Mouse (Mus musculus): ENCODE results near the gene Ficd. TPM values are rescaled to one million over a fixed set of nuclear protein-coding genes. Genes with fewer than 3 reads are reported as not detected.
"Not testable (repeated sequence)": the region's sequence is repeated elsewhere in the genome, so short reads cannot be mapped to it uniquely, and the experiment has no call there.

Gene Ficd
- polyA plus RNA-seq, 1 experiment from 2014 or later, result 4.9 TPM

GRCm38 (mm10) chr5:113776896-113777226 lies 41.3 kb downstream of the Ficd start:
- Histone ChIP-seq H3K4me3 (no peak overlapping the region), H3K9me3 (replicated peaks) (no peaks in the 10 kb centered on the region), H3K4me1 (replicated peaks) (peaks cover 10% of the 10 kb centered on the region), H3K36me3 (peaks cover 37% of the 10 kb centered on the region), H3K9ac (no peak overlapping the region), H3K27me3 (no peaks in the 10 kb centered on the region), H3K4me2 (no peak overlapping the region), H3K27ac (peak overlapping the region; percentile 32; the same call in 1 of the 2 replicates)
- 86% methylated on average over 8 of the region's 8 CpGs for WGBS
- no peak for ATAC-seq (replicated peaks; ENCODE audit: insufficient number of reproducible peaks, insufficient read depth, low FRiP score, low read depth)

GRCm38 (mm10) chr5:113777728-113778127 lies 42.1 kb downstream of the Ficd start:
- H3K27me3 ChIP-seq; H3K4me3 ChIP-seq; H3K9ac ChIP-seq; H3K4me2 ChIP-seq; H3K9me3 ChIP-seq (replicated peaks); ATAC-seq (replicated peaks; ENCODE audit: insufficient number of reproducible peaks, insufficient read depth, low FRiP score, low read depth); H3K27ac ChIP-seq: not testable (repeated sequence)
- 81% methylated on average over 8 of the region's 8 CpGs for WGBS
- Histone ChIP-seq H3K4me1 (replicated peaks) (peaks cover 14% of the 10 kb centered on the region), H3K36me3 (peaks cover 37% of the 10 kb centered on the region)

GRCm38 (mm10) chr5:113779569-113779968 lies 44.0 kb downstream of the Ficd start:
- Histone ChIP-seq H3K4me1 (replicated peaks) (peaks cover 15% of the 10 kb centered on the region), H3K27ac (no peak overlapping the region), H3K27me3 (peaks cover 21% of the 10 kb centered on the region), H3K4me2 (no peak overlapping the region), H3K9me3 (replicated peaks) (no peaks in the 10 kb centered on the region), H3K9ac (no peak overlapping the region), H3K36me3 (peaks cover 36% of the 10 kb centered on the region), H3K4me3 (no peak overlapping the region)
- no peak for ATAC-seq (replicated peaks; ENCODE audit: insufficient number of reproducible peaks, insufficient read depth, low FRiP score, low read depth)
- 72% methylated on average over 5 of the region's 5 CpGs for WGBS

GRCm38 (mm10) chr5:113780082-113780752 lies 44.6 kb downstream of the Ficd start:
- no peak overlapping the region for H3K9ac ChIP-seq
- 0 out of 2 replicates have a peak, but pooled peaks have one; percentile 27 for ATAC-seq (replicated peaks; ENCODE audit: insufficient number of reproducible peaks, insufficient read depth, low FRiP score, low read depth)
- WGBS, result 90% methylated on average over 3 of the region's 3 CpGs

GRCm38 (mm10) chr5:113780763-113781162 lies 45.2 kb downstream of the Ficd start:
- H3K36me3 ChIP-seq, result peaks cover 24% of the 10 kb centered on the region
- no peaks in the 10 kb centered on the region for H3K9me3 ChIP-seq (replicated peaks)
- peaks cover 28% of the 10 kb centered on the region for H3K27me3 ChIP-seq
- no peak overlapping the region for H3K9ac ChIP-seq
- H3K27ac ChIP-seq, result no peak overlapping the region
- H3K4me1 ChIP-seq (replicated peaks), result peaks cover 15% of the 10 kb centered on the region
- H3K4me2 ChIP-seq, result no peak overlapping the region
- 78% methylated on average over 5 of the region's 5 CpGs for WGBS
- no peak for ATAC-seq (replicated peaks; ENCODE audit: insufficient number of reproducible peaks, insufficient read depth, low FRiP score, low read depth)
- no peak overlapping the region for H3K4me3 ChIP-seq

More at GRCm38 (mm10) chr5:113780082-113780752, 44.6 kb downstream of the Ficd start:
- H3K27ac ChIP-seq, result no peak overlapping the region
- no peak overlapping the region for H3K4me2 ChIP-seq
- H3K4me1 ChIP-seq (replicated peaks), result peaks cover 15% of the 10 kb centered on the region
- H3K9me3 ChIP-seq (replicated peaks), result no peaks in the 10 kb centered on the region
- H3K27me3 ChIP-seq, result peaks cover 27% of the 10 kb centered on the region
- no peak overlapping the region for H3K4me3 ChIP-seq
- peaks cover 29% of the 10 kb centered on the region for H3K36me3 ChIP-seq

GRCm38 (mm10) chr5:113781254-113781653 lies 45.7 kb downstream of the Ficd start:
- no peaks in the 10 kb centered on the region for H3K9me3 ChIP-seq (replicated peaks)
- H3K36me3 ChIP-seq, result peaks cover 19% of the 10 kb centered on the region
- H3K4me2 ChIP-seq, result no peak overlapping the region
- peaks cover 28% of the 10 kb centered on the region for H3K27me3 ChIP-seq
- no peak overlapping the region for H3K9ac ChIP-seq
- no peak for ATAC-seq (replicated peaks; ENCODE audit: insufficient number of reproducible peaks, insufficient read depth, low FRiP score, low read depth)
- H3K27ac ChIP-seq, result no peak overlapping the region
- H3K4me1 ChIP-seq (replicated peaks), result peaks cover 15% of the 10 kb centered on the region
- WGBS, result 69% methylated on average over 7 of the region's 7 CpGs
- H3K4me3 ChIP-seq, result no peak overlapping the region

GRCm38 (mm10) chr5:113781875-113782274 lies 46.3 kb downstream of the Ficd start:
- no peak overlapping the region for H3K4me2 ChIP-seq
- H3K27ac ChIP-seq, result no peak overlapping the region
- no peak overlapping the region for H3K9ac ChIP-seq
- peaks cover 15% of the 10 kb centered on the region for H3K4me1 ChIP-seq (replicated peaks)
- ATAC-seq (replicated peaks; ENCODE audit: insufficient number of reproducible peaks, insufficient read depth, low FRiP score, low read depth), result no peak
- H3K27me3 ChIP-seq, result peaks cover 28% of the 10 kb centered on the region
- H3K4me3 ChIP-seq, result no peak overlapping the region
- WGBS, result 76% methylated on average over 7 of the region's 7 CpGs
- H3K36me3 ChIP-seq, result peaks cover 13% of the 10 kb centered on the region; the same call in 1 of the 2 replicates
- no peaks in the 10 kb centered on the region for H3K9me3 ChIP-seq (replicated peaks)

- Histone ChIP-seq H3K4me1 (replicated peaks) (peaks cover 15% of the 10 kb centered on the region), H3K27ac (peak overlapping the region; percentile 68; the same call in 1 of the 2 replicates), H3K36me3 (peaks cover 7% of the 10 kb centered on the region; the same call in 1 of the 2 replicates), H3K4me3 (no peak overlapping the region), H3K9me3 (replicated peaks) (no peaks in the 10 kb centered on the region), H3K4me2 (no peak overlapping the region), H3K9ac (no peak overlapping the region), H3K27me3 (peaks cover 28% of the 10 kb centered on the region)
- WGBS, result 48% methylated on average over 7 of the region's 7 CpGs
- no peak for ATAC-seq (replicated peaks; ENCODE audit: insufficient number of reproducible peaks, insufficient read depth, low FRiP score, low read depth)
Measured at GRCm38 (mm10) chr5:113782624-113783023, 47.0 kb downstream of the Ficd start.

- Histone ChIP-seq H3K9ac (no peak overlapping the region), H3K36me3 (0 out of 2 replicates have a peak, but pooled peaks cover 1% of the 10 kb centered on the region), H3K4me1 (replicated peaks) (peaks cover 15% of the 10 kb centered on the region), H3K4me3 (no peak overlapping the region), H3K4me2 (peak overlapping the region; percentile 33), H3K9me3 (replicated peaks) (no peaks in the 10 kb centered on the region), H3K27me3 (peaks cover 28% of the 10 kb centered on the region), H3K27ac (peak overlapping the region; percentile 68)
- peak; percentile 45 for ATAC-seq (replicated peaks; ENCODE audit: insufficient number of reproducible peaks, insufficient read depth, low FRiP score, low read depth)
- WGBS, result 9% methylated on average over 12 of the region's 12 CpGs
Measured at GRCm38 (mm10) chr5:113783581-113784001, 48.0 kb downstream of the Ficd start.

GRCm38 (mm10) chr5:113784104-113784503 lies 48.5 kb downstream of the Ficd start:
- H3K9me3 ChIP-seq (replicated peaks); H3K4me3 ChIP-seq; ATAC-seq (replicated peaks; ENCODE audit: insufficient number of reproducible peaks, insufficient read depth, low FRiP score, low read depth); H3K36me3 ChIP-seq; H3K9ac ChIP-seq: not testable (repeated sequence)
- Histone ChIP-seq H3K27me3 (peaks cover 28% of the 10 kb centered on the region), H3K27ac (peak overlapping the region; percentile 68), H3K4me1 (replicated peaks) (peaks cover 20% of the 10 kb centered on the region), H3K4me2 (peak overlapping the region; percentile 33; the same call in 1 of the 2 replicates)
- WGBS, result 33% methylated on average over 3 of the region's 3 CpGs

GRCm38 (mm10) chr5:113786985-113787384 lies 51.4 kb downstream of the Ficd start:
- peaks cover 36% of the 10 kb centered on the region for H3K4me1 ChIP-seq (replicated peaks)
- peaks cover 28% of the 10 kb centered on the region for H3K27me3 ChIP-seq
- H3K27ac ChIP-seq, result no peak overlapping the region
- H3K4me2 ChIP-seq, result no peak overlapping the region
- no peaks in the 10 kb centered on the region for H3K9me3 ChIP-seq (replicated peaks)
- no peak for ATAC-seq (replicated peaks; ENCODE audit: insufficient number of reproducible peaks, insufficient read depth, low FRiP score, low read depth)
- 68% methylated on average over 5 of the region's 5 CpGs for WGBS
- no peaks in the 10 kb centered on the region for H3K36me3 ChIP-seq
- no peak overlapping the region for H3K9ac ChIP-seq
- no peak overlapping the region for H3K4me3 ChIP-seq

- Histone ChIP-seq H3K9ac (no peak overlapping the region), H3K9me3 (replicated peaks) (no peaks in the 10 kb centered on the region), H3K4me2 (no peak overlapping the region), H3K4me3 (no peak overlapping the region), H3K27me3 (peaks cover 15% of the 10 kb centered on the region), H3K36me3 (no peaks in the 10 kb centered on the region), H3K4me1 (replicated peaks) (peaks cover 26% of the 10 kb centered on the region), H3K27ac (no peak overlapping the region)
- WGBS, result 49% methylated on average over 6 of the region's 6 CpGs
- ATAC-seq (replicated peaks; ENCODE audit: insufficient number of reproducible peaks, insufficient read depth, low FRiP score, low read depth), result no peak
Measured at GRCm38 (mm10) chr5:113788645-113789044, 53.0 kb downstream of the Ficd start.
